Mouse (Mus musculus) 416B (cell line): ENCODE measurements around the gene Khsrp.
A peak's percentile ranks its signal among the peaks of the same experiment; 100 is the strongest.

Experiments used
- DNase-seq: peaks from one replicate; pipeline ENCODE4 v3.0.0; 2011; ENCODE audit warnings: low read depth

The Khsrp gene

GRCm38 (mm10) chr17:57030931-57031660 is at the start of gene Khsrp:
Khsrp (minus strand) TSS chr17:57031522.
- DNase-seq, result no peak

GRCm38 (mm10) chr17:57079919-57080318 is 48.6 kb upstream of the Khsrp start:
- no peak for DNase-seq

- DNase-seq, result peak; percentile 59
Measured at GRCm38 (mm10) chr17:57078336-57078735, 47.0 kb upstream of the Khsrp start, which contains the start of gene Dennd1c. Dennd1c (minus strand) TSS chr17:57078514.

GRCm38 (mm10) chr17:57076916-57077315 is 45.6 kb upstream of the Khsrp start:
- DNase-seq, result no peak

DNA sequence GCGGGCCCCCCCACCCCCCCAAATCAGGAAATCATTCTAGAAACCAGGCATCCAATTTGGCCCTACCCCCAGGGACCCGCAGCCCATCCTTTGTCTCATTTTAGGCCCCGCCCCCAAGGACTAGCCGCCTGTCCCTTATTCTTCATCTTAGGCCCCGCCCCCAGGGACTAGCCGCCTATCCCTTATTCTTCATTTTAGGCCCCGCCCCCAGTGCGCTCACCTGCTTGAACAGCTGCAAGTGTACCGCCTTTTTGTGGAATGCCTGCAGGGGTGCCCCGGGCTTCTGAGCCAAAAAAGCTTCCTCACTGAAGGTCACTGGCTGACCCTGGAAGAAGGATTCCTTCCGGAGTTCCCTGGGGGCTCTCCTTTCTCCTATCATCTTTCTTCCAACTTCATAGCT is 39.4 kb upstream of the Khsrp start:
- DNase-seq, result no peak

DNA sequence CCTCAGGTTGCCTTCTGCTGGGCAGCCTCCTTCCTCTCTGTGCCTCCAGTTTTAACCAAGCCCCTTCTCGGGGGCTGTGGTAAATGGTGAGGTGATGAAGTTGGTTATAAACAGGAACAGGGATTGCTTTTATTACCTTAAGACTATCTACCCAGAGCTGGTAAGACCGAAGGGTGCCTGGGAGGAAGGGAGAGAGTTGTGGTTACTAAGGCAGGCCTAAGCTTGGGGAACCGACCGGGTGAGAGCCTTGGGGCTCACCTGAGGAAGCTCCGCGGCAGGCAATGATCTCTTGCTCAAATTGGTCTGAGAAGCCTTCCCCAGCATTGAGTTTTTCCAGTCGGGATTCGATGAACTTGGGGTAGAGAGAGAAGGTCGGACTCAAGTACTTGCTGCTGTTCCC is 39.0 kb upstream of the Khsrp start:
- DNase-seq, result no peak

DNA sequence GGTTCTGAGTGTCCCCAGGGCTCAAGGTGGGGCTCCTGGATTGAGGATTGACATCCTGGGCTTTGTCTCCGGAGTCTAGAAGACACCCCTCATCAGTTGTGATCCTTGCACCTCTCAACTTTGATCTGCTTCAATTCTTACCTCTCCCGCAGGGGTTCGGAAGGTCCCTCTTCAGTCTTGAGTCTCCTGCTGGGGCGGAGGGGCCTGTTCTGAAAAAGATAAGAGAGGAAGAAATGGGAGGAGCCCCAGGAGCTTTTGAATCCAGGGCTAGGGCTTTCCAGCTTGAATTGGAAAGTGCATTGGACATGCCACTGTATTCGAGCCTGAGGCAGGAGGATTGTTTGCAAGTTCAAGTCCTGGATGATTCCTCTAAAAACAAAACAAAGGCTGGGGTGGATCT is 35.6 kb upstream of the Khsrp start:
- no peak for DNase-seq

DNA sequence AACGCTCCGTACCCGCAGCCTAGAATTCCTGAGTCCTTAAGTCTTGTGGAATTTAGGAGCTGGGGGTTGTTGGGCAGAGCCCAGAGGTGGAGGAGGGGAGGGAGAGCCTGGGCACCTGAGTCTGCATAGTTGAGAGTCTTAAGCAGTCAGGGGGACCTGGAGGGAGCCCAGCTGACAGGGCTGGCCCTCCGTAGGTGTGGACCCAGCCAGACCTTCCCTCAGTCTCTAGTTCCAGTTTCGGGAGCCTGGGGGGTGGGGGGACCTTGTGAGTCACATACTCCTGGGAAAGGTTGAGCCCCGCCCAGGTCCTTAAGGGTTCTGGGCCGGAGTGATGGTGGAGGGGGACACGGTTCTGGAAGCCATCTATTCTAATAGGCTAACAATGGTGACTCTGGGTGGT is 31.7 kb upstream of the Khsrp start:
- no peak for DNase-seq

GRCm38 (mm10) chr17:57062548-57062947 is 31.2 kb upstream of the Khsrp start:
- no peak for DNase-seq

GRCm38 (mm10) chr17:57062011-57062521 is 30.7 kb upstream of the Khsrp start:
- DNase-seq, result no peak

DNA sequence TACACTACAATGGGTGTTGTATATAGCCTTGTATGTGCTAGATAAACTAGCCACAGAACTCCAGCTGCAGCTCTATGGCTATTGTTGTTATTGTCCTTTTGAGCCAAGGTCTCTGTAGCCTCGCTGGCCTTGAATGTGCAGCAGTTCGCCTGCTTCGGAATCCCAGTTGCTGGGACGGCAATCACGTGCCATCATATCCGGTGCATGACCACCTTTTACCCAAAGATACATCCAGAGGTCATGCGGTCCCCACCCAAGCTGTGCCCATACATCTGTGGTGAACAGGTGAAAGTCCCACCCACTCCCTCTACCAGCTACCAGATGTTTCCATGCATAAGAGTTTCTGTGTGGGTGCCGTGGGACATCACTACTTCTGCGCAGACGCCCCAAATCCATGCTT is 29.7 kb upstream of the Khsrp start:
- no peak for DNase-seq

GRCm38 (mm10) chr17:57060231-57060801 is 29.0 kb upstream of the Khsrp start:
- DNase-seq, result peak; percentile 97

DNA sequence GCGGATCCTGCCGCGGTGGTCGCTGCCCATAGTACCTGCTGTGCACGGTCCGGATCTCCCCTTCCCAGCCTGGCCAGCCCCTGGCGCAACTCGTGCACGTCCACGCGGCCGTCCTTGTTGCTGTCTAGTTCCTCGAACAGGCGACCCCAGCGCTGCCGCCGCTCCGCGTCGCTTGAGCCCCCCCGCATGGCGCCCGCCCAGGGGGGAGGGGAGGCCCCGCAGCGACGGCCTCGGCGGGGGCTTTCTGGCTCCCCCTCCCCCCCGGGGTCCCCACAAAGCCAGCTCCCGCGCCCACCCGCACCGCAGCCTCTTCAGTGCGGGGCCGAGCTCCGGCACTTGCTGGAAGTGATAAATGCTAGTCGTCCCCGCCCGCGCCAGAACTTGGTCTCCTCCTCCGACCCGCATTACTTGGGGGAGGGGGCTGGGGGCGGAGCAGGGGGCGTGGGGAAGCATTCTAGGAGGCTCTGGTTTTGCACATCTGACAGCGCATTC is 28.2 kb upstream of the Khsrp start, which contains the start of gene Slc25a23:
Gene Slc25a23, minus strand, starts transcription at position 378 of the 492 bp plus-strand sequence.
- DNase-seq, result peak; percentile 80

- no peak for DNase-seq
Measured at GRCm38 (mm10) chr17:57058891-57059485, 27.7 kb upstream of the Khsrp start, which contains the start of gene Crb3. Crb3 (plus strand) TSS chr17:57059105.

DNA sequence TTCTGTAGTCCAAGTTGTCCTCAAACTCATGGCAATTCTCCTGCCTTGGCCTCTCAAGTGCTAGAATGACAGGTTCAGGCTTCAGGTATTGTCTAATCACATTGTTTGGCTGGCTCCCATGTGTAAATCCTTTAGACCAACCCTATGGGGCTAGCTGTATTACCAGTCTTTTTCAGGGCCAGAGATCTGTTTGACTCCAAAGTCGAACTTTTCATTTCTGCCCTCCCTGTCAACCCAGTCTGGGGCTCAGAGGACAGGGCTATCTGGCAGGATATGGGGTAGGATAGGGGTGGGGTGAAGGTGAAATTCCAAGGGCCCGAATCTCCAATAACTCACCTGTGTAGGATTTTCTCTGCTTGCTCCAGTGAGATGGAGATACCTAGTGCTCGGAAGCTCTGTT is 24.9 kb upstream of the Khsrp start:
- DNase-seq, result no peak

DNA sequence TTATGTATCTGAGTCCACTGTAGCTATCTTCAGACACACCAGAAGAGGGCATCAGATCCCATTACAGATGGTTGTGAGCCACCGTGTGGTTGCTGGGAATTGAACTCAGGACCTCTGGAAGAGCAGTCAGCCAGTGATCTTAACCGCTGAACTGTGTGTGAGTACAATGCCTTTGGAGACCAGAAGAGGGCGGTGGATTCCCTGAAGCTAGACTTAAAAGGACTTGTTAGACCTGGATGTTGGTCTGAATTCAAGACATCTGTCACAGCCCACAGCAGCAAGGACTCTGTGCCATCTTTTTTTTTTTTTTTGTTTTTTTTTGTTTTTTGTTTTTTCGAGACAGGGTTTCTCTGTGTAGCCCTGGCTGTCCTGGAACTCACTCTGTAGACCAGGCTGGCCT is 20.4 kb upstream of the Khsrp start:
- peak; percentile 78 for DNase-seq

DNA sequence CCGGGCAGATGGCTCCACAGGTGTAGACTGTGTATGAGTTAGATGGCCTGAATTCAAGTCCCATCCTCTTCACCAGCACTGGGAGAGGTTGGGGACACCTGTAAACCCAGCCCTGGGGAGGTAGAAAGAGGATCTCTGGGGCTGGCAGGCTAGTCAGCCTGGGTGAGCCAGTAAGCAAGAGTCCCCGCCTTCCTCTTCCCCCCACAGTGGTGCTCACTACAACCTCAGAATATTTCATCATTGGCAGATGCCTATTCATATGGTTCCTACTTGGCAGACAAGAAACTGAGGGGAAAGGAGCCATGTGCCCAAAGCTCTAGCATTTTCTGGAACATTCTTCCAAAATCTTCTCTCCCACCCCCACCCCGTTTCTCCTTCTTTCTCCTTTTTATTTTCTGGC is 17.5 kb upstream of the Khsrp start:
- peak; percentile 33 for DNase-seq

DNA sequence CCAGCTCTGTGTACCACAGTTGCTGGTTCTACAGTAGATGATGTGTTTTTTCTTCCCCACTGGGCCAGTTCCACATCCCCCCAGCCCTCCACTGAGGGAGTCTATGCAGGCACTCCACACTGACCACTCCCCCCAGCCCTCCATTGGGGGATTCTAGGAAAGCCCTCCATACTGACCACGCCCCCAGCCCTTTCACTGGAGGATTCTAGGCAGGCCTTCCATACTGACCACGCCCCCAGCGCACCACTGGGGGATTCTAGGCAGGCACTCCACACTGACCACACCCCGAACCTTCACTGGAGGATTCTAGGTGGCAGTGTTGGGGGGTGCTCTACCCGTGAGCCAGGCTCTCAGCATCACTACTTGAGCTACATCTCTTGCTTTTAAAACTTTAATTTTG is 16.1 kb upstream of the Khsrp start:
- peak; percentile 14 for DNase-seq

- no peak for DNase-seq
Measured at GRCm38 (mm10) chr17:57041554-57041953, 10.2 kb upstream of the Khsrp start, which contains the start of gene Slc25a41. Slc25a41 (minus strand) TSS chr17:57041654.

DNA sequence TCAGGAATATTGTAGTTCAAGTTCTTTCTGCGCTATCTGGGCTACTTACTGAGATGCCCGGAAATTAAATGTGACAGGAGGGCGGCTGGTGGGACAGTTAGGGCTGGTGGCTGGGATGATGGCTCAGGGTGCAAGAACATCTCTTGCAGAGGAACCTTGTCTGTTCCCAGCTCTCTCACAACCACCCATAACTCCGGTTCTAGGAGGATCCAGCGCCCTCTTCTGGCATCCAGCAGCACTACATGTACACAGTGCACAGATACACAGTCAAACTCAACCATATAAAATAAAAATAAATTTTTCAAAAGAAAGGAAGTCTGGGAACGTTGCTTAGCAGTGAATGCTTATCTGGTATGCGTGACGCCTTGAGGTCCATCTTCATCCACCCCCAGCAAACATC is 7.7 kb upstream of the Khsrp start:
- no peak for DNase-seq

GRCm38 (mm10) chr17:57032854-57033253 is 1.5 kb upstream of the Khsrp start:
- peak; percentile 26 for DNase-seq

DNA sequence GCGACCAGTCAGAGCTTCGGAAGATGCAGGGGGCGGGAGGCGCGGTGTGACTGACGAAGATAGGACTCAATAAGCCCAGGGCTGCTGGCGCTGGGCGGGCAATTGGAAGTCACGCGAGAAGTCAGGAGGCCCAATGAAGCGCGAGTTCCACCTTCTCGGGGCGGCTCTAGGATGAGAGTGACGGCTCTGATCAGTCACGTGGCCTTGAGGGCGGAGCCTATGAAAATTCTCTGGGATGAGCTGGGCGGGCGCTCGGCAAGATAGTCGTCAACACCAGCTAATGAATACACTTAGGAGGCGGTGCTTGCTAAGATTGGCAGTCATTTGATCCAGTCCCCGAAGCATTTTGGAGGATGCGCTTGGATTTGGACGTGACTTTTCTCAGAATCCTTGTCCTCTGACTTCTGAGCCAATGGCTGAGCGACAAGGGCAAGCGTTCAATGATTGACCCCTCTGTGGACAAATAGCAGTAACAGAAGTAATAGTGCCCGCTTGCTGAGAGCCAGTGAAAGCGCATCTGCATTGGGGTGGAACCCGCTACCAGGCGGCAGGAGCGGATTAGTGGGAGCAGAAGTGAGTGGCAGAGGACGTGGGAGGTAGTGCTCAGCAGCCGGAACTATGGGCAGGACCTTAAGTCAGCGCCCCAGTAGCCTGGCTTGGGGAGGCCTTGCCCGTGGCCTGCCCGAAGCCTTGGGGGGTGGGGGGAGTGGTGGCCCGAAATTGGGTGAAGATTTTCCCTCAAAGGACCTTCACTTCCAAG is 519 bp upstream of the Khsrp start:
- DNase-seq, result peak; percentile 100
